Mouse (Mus musculus): ENCODE measurements around the gene 5730596B20Rik. TPM values are rescaled to one million over a fixed set of nuclear protein-coding genes. Genes with fewer than 3 reads are reported as not detected.

The 5730596B20Rik gene
- polyA plus RNA-seq (2012; rRNA removed), result 0.06 TPM in 2 replicates

GRCm38 (mm10) chr6:52177061-52177735 lies at the start of gene 5730596B20Rik:
5730596B20Rik (plus strand) TSS chr6:52177498.

GRCm38 (mm10) chr6:52158276-52159051 lies 18.8 kb upstream of the 5730596B20Rik start, which contains the start of gene Hoxa1:
Hoxa1 (minus strand) TSS chr6:52158317.

GRCm38 (mm10) chr6:52164626-52165440 lies 12.5 kb upstream of the 5730596B20Rik start, which contains the start of gene Hoxa2:
Hoxa2 (minus strand) TSS chr6:52164831.

DNA sequence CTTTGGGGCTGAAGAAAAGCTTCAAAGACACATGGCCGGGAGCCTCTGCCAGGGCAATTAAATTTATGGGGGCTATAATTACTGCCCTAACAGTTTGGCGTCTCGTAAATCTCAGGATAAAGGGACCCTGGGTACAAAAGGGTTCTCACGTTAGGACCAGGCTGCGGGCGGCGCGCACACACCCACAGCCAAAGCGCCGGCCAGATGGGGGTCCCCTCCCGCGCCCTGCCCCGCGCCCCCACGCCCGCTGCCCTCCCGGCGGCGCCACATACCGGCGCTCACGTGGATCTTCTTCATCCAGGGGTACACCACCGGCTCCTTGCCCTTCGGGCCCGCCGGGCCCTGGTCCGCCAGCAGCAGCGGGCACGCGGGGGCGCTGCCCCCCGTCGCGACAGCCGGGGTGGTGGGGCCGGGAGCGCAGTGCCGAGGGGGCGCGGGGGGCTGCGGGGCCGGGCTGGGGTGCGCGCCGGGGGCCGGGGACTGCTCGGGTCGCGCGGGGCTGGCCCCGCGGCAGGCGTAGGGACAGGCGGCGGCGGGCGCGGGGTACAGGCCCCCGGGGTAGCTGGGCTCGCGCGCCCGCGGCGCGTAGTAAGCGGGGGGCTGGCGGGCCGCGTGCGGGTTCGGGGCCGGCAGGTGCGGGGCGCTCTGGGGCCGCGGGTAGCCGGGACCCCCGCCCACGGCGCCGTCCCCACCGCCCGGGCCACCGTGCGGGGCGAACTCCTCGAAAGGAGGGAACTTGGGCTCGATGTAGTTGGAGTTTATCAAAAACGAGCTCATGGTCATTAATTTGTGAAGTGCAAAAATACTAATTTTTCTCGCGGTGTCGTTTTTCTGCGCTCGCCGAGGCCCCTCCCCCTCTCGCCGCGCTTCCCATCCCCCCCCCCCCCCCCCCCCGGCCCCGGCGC lies 13.9 kb downstream of the 5730596B20Rik start, which contains the start of gene Hoxa4:
Gene Hoxa4 (minus strand): TSS at position 848 of the 905 bp plus-strand sequence.

DNA sequence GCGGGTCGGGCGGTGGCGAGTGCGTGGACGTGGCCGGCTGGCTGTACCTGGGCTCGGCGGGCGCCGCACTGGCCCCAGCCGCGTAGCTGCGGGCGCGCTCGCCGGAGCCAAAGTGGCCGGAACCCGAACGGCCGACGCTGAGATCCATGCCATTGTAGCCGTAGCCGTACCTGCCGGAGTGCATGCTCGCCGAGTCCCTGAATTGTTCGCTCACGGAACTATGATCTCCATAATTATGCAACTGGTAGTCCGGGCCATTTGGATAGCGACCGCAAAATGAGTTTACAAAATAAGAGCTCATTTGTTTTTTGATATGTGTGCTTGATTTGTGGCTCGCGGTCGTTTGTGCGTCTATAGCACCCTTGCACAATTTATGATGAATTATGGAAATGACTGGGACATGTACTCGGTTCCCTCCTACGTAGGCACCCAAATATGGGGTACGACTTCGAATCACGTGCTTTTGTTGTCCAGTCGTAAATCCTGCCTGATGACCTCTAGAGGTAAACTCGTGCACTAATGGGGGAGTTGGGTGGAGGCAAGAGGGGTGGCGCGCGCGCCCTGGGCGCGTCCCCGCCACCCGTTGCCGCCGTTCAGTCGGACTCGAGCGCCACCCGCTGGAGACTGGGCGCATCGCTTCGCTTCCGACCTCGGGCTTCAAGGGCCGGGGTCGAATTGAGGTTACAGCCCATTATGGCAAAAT lies 26.9 kb downstream of the 5730596B20Rik start, which contains the start of gene Hoxa5:
Gene Hoxa5 (minus strand): TSS at position 538 of the 703 bp plus-strand sequence.

GRCm38 (mm10) chr6:52208072-52208867 lies 31.0 kb downstream of the 5730596B20Rik start, which contains the start of gene Hoxa6:
Hoxa6 (minus strand) TSS chr6:52208722.

DNA sequence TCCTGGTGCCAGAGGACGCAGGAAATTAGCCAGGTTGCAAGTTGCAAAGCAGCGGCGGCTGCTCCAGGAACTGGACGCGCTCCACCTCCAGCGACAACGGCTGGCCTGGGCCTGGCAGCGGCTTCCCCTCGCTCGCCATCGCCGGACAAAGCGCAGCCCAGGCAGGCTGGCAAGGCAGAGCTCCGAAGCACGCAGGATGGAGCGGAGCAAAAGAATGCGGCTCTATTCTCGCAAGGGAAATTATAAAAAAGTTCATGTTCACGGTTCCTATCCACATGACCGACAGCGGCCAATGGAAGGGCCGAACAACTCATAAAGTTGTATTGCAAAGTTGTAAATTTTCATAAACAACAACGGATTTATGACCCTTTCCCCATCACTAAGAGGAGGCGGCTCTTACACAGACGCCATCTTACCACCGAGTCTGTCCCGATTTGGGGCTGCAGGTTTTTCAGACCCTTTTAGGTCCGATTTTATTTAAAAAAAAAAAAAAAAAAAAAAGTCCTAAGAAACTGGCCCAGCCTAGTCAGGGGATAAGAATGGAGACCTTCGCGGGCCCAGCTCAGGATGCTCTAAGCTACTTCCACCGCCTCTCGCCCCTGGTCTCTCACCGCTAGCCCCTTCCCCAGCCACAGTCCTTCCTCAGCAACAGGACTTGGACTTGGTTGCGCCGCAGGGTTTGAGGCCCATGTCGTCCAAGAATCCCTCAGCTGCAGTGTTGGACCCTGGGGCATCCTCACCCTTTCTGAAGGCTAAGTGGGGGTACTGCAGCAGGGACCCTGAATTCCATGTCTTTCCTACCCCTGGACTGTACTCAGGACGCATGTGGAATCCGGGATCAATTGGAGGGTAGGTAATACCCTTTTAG lies 36.1 kb downstream of the 5730596B20Rik start, which contains the start of the genes Hoxa3 and Gm28308:
Gene Hoxa3 (minus strand): TSS at position 218 of the 868 bp plus-strand sequence.
Gene Gm28308 (minus strand): TSS at position 221 of the 868 bp plus-strand sequence.

GRCm38 (mm10) chr6:52221337-52221992 lies 44.2 kb downstream of the 5730596B20Rik start, which contains the start of gene Hoxa7:
Hoxa7 (minus strand) TSS chr6:52221854.

Other genes starting within 250 kb of the 5730596B20Rik start
- gene Skap2, start 164.9 kb upstream of the 5730596B20Rik start, polyA plus RNA-seq (2012; rRNA removed), result 11.2 and 12.2 TPM in 2 replicates
- 0.25 and 0.27 TPM in 2 replicates for gene Hoxa1, start 19.2 kb upstream of the 5730596B20Rik start, polyA plus RNA-seq (2012; rRNA removed)
- 0.31 and 0.37 TPM in 2 replicates for gene Hoxa2, start 12.7 kb upstream of the 5730596B20Rik start, polyA plus RNA-seq (2012; rRNA removed)
- 0.27 and 0.32 TPM in 2 replicates for gene Hoxa4, start 14.3 kb downstream of the 5730596B20Rik start, polyA plus RNA-seq (2012; rRNA removed)
- gene Hoxa5, start 27.1 kb downstream of the 5730596B20Rik start, polyA plus RNA-seq (2012; rRNA removed), result 0.50 and 0.79 TPM in 2 replicates
- gene Hoxa6, start 31.2 kb downstream of the 5730596B20Rik start, polyA plus RNA-seq (2012; rRNA removed), result 0.03 and 0.07 TPM in 2 replicates
- gene Hoxa3, start 35.8 kb downstream of the 5730596B20Rik start, polyA plus RNA-seq (2012; rRNA removed), result 0.44 and 0.45 TPM in 2 replicates
- gene Gm28308, start 35.8 kb downstream of the 5730596B20Rik start, polyA plus RNA-seq (2012; rRNA removed), result not detected in 2 replicates
- gene Hoxa7, start 44.4 kb downstream of the 5730596B20Rik start, polyA plus RNA-seq (2012; rRNA removed), result 0.25 and 0.34 TPM in 2 replicates
- gene Hoxa9, start 53.6 kb downstream of the 5730596B20Rik start, polyA plus RNA-seq (2012; rRNA removed), result 0.50 and 0.54 TPM in 2 replicates
- gene Hoxa10, start 63.4 kb downstream of the 5730596B20Rik start, polyA plus RNA-seq (2012; rRNA removed), result 0.01 and 0.10 TPM in 2 replicates
- 0.01 TPM in 1 of 2 replicates, not detected in the other for gene Hoxa11, start 68.3 kb downstream of the 5730596B20Rik start, polyA plus RNA-seq (2012; rRNA removed)
- gene Hoxa13, start 83.4 kb downstream of the 5730596B20Rik start, polyA plus RNA-seq (2012; rRNA removed), result not detected in 2 replicates
- gene Evx1, start 136.0 kb downstream of the 5730596B20Rik start, polyA plus RNA-seq (2012; rRNA removed), result not detected in 2 replicates

Measured in liver, embryonic 14 days (tissue).